Mouse (Mus musculus): ENCODE data around the gene Myo1c. TPM values are rescaled to one million over a fixed set of nuclear protein-coding genes. Genes with fewer than 3 reads are reported as not detected.
A peak's percentile ranks its signal among the peaks of the same experiment; 100 is the strongest.

Gene Myo1c
- polyA plus RNA-seq, 1 experiment: 177 TPM

DNA sequence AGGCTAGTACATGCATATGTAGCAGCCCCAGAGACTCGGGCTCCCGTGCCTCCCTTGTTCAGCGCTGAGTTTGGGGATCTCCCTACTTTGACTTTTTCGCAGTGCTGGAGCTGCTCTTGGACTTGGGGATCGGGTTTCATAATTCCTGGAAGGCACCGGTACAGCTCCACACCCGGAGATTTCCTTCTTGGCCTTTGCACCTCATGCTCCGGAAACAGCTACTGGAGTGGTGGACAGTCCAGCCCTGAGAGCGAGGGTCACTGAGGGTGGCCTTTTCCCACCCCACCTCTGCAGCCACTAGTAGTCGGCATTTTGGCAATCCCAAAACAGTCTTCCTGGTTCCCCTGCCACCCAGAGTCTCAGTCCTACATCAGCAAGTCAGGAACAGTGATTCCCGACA lies 15.0 kb upstream of the Myo1c start:
- no peaks in the 10 kb centered on the region for H3K27me3 ChIP-seq (ENCODE audit: control insufficient read depth, insufficient read depth, insufficient read length)
- H3K36me3 ChIP-seq (ENCODE audit: control insufficient read depth, insufficient read depth): peaks cover 7% of the 10 kb centered on the region
- H3ac ChIP-seq (ENCODE audit: control insufficient read depth, insufficient read length): no peak overlapping the region
- TF ChIP-seq POLR2A (IDR thresholded peaks at IDR 0.05; ENCODE audit: insufficient read length, low read depth) (no peak), CEBPB (IDR thresholded peaks at IDR 0.05; ENCODE audit: insufficient read depth, poor library complexity, severe bottlenecking) (no peak), MYOG (IDR thresholded peaks at IDR 0.05; ENCODE audit: control insufficient read depth in 1 of 3, insufficient read depth in 1 of 3, insufficient read length in 2 of 3, low read depth in 2 of 3) (no peak), E2F4 (IDR thresholded peaks at IDR 0.05; ENCODE audit: insufficient read depth) (no peak), POLR2AphosphoS2 (IDR thresholded peaks at IDR 0.05; ENCODE audit: insufficient read length, low read depth) (no peak), MAX (IDR thresholded peaks at IDR 0.05; ENCODE audit: low read depth) (no peak), TCF12 (IDR thresholded peaks at IDR 0.05; ENCODE audit: insufficient read depth, poor library complexity, severe bottlenecking) (no peak), MYOD1 (IDR thresholded peaks at IDR 0.05; ENCODE audit: control insufficient read depth in 1 of 3, insufficient read length in 2 of 3, low read depth in 2 of 3) (no peak), REST (IDR thresholded peaks at IDR 0.05; ENCODE audit: insufficient read depth, insufficient read length) (no peak), USF1 (IDR thresholded peaks at IDR 0.05; ENCODE audit: low read depth) (no peak), TCF3 (IDR thresholded peaks at IDR 0.05; ENCODE audit: insufficient read length, low read depth) (no peak), SRF (IDR thresholded peaks at IDR 0.05; ENCODE audit: control insufficient read depth, insufficient read length, low read depth) (no peak)
- no peak overlapping the region for H3K4me2 ChIP-seq (ENCODE audit: low read depth)
- no peak overlapping the region for H3K4me3 ChIP-seq
- H3K79me2 ChIP-seq (ENCODE audit: control insufficient read depth, insufficient read depth): no peaks in the 10 kb centered on the region

- H3K36me3 ChIP-seq (ENCODE audit: control insufficient read depth, insufficient read depth): no peaks in the 10 kb centered on the region
- H3K4me2 ChIP-seq (ENCODE audit: low read depth): no peak overlapping the region
- H3K27me3 ChIP-seq (ENCODE audit: control insufficient read depth, insufficient read depth, insufficient read length): no peaks in the 10 kb centered on the region
- H3K4me3 ChIP-seq: no peak overlapping the region
- no peak overlapping the region for H3ac ChIP-seq (ENCODE audit: control insufficient read depth, insufficient read length)
- no peaks in the 10 kb centered on the region for H3K79me2 ChIP-seq (ENCODE audit: control insufficient read depth, insufficient read depth)
- TF ChIP-seq USF1 (IDR thresholded peaks at IDR 0.05; ENCODE audit: low read depth) (no peak), E2F4 (IDR thresholded peaks at IDR 0.05; ENCODE audit: insufficient read depth) (no peak), CEBPB (IDR thresholded peaks at IDR 0.05; ENCODE audit: insufficient read depth, poor library complexity, severe bottlenecking) (no peak), POLR2AphosphoS2 (IDR thresholded peaks at IDR 0.05; ENCODE audit: insufficient read length, low read depth) (no peak), POLR2A (IDR thresholded peaks at IDR 0.05; ENCODE audit: insufficient read length, low read depth) (no peak), TCF3 (IDR thresholded peaks at IDR 0.05; ENCODE audit: insufficient read length, low read depth) (no peak), MYOG (IDR thresholded peaks at IDR 0.05; ENCODE audit: control insufficient read depth in 1 of 3, insufficient read depth in 1 of 3, insufficient read length in 2 of 3, low read depth in 2 of 3) (no peak), TCF12 (IDR thresholded peaks at IDR 0.05; ENCODE audit: insufficient read depth, poor library complexity, severe bottlenecking) (no peak), MYOD1 (IDR thresholded peaks at IDR 0.05; ENCODE audit: control insufficient read depth in 1 of 3, insufficient read length in 2 of 3, low read depth in 2 of 3) (no peak), MAX (IDR thresholded peaks at IDR 0.05; ENCODE audit: low read depth) (no peak), SRF (IDR thresholded peaks at IDR 0.05; ENCODE audit: control insufficient read depth, insufficient read length, low read depth) (no peak), REST (IDR thresholded peaks at IDR 0.05; ENCODE audit: insufficient read depth, insufficient read length) (no peak)
Measured at GRCm38 (mm10) chr11:75643323-75643722, 7.0 kb upstream of the Myo1c start.

GRCm38 (mm10) chr11:75644684-75645083 lies 5.6 kb upstream of the Myo1c start:
- no peaks in the 10 kb centered on the region for H3K27me3 ChIP-seq (ENCODE audit: control insufficient read depth, insufficient read depth, insufficient read length)
- H3K36me3 ChIP-seq (ENCODE audit: control insufficient read depth, insufficient read depth): no peaks in the 10 kb centered on the region
- H3ac ChIP-seq (ENCODE audit: control insufficient read depth, insufficient read length): no peak overlapping the region
- H3K4me2 ChIP-seq (ENCODE audit: low read depth): no peak overlapping the region
- no peak overlapping the region for H3K4me3 ChIP-seq
- TF ChIP-seq MYOD1 (IDR thresholded peaks at IDR 0.05; ENCODE audit: control insufficient read depth in 1 of 3, insufficient read length in 2 of 3, low read depth in 2 of 3): peak in 2 of 3 experiments; percentile 42 to 65
- no peak for TF ChIP-seq POLR2A (IDR thresholded peaks at IDR 0.05; ENCODE audit: insufficient read length, low read depth)
- TF ChIP-seq MYOG (IDR thresholded peaks at IDR 0.05; ENCODE audit: control insufficient read depth in 1 of 3, insufficient read depth in 1 of 3, insufficient read length in 2 of 3, low read depth in 2 of 3): peak; percentile 11 to 76 (median 45)
- no peak for TF ChIP-seq TCF3 (IDR thresholded peaks at IDR 0.05; ENCODE audit: insufficient read length, low read depth)
- no peak for TF ChIP-seq MAX (IDR thresholded peaks at IDR 0.05; ENCODE audit: low read depth)
- TF ChIP-seq E2F4 (IDR thresholded peaks at IDR 0.05; ENCODE audit: insufficient read depth): no peak
- TF ChIP-seq USF1 (IDR thresholded peaks at IDR 0.05; ENCODE audit: low read depth): peak; percentile 24
- no peak for TF ChIP-seq SRF (IDR thresholded peaks at IDR 0.05; ENCODE audit: control insufficient read depth, insufficient read length, low read depth)
- H3K79me2 ChIP-seq (ENCODE audit: control insufficient read depth, insufficient read depth): no peaks in the 10 kb centered on the region

DNA sequence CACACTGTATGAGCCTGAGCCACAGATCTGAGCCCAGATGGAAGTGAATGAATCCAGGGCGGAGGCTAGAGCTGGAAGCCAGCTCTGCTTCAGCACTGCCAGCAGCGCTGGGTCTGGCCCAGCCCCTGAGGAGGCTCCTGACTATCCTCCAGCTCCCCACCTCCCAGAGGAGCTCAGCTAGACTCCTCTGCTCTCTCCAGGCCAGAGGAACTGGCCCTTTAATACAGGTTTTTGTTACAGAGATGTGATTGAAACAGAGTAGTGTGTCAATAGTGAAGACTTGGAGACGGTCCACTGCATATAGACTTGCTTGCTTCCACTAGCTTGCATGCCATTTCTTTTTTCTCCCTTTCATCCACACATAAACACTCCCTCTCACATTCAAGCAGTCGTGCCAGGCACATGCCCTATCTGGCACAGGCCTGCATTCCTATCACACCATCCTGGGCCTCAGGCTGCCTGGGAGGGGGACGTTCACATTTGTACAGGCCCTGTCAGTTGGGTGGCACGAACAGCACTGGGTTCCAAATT lies 2.6 kb upstream of the Myo1c start:
- TF ChIP-seq POLR2AphosphoS2 (IDR thresholded peaks at IDR 0.05; ENCODE audit: insufficient read length, low read depth) (peak; percentile 23), POLR2A (IDR thresholded peaks at IDR 0.05; ENCODE audit: insufficient read length, low read depth) (no peak), MYOG (IDR thresholded peaks at IDR 0.05; ENCODE audit: control insufficient read depth in 1 of 3, insufficient read depth in 1 of 3, insufficient read length in 2 of 3, low read depth in 2 of 3) (peak in 1 of 3 experiments; percentile 23)
- Histone ChIP-seq H3K4me2 (ENCODE audit: low read depth) (no peak overlapping the region), H3K79me2 (ENCODE audit: control insufficient read depth, insufficient read depth) (peaks cover 9% of the 10 kb centered on the region), H3K27me3 (ENCODE audit: control insufficient read depth, insufficient read depth, insufficient read length) (no peaks in the 10 kb centered on the region), H3ac (ENCODE audit: control insufficient read depth, insufficient read length) (no peak overlapping the region), H3K4me3 (no peak overlapping the region), H3K36me3 (ENCODE audit: control insufficient read depth, insufficient read depth) (no peaks in the 10 kb centered on the region)

- no peak overlapping the region for H3K4me3 ChIP-seq
Measured at GRCm38 (mm10) chr11:75649155-75649561, 1.1 kb upstream of the Myo1c start.

More at GRCm38 (mm10) chr11:75649155-75649561, 1.1 kb upstream of the Myo1c start:
- Histone ChIP-seq H3K4me2 (ENCODE audit: low read depth) (no peak overlapping the region), H3K36me3 (ENCODE audit: control insufficient read depth, insufficient read depth) (no peaks in the 10 kb centered on the region), H3ac (ENCODE audit: control insufficient read depth, insufficient read length) (no peak overlapping the region), H3K27me3 (ENCODE audit: control insufficient read depth, insufficient read depth, insufficient read length) (no peaks in the 10 kb centered on the region), H3K79me2 (ENCODE audit: control insufficient read depth, insufficient read depth) (peaks cover 10% of the 10 kb centered on the region)
- TF ChIP-seq REST (IDR thresholded peaks at IDR 0.05; ENCODE audit: insufficient read depth, insufficient read length) (no peak), POLR2A (IDR thresholded peaks at IDR 0.05; ENCODE audit: insufficient read length, low read depth) (no peak)
